ENCODE assay signal across 29 mouse cellular contexts in genomic region chr9:70496990-70497389, GRCm38 (mm10). TPM values are rescaled to one million over a fixed set of nuclear protein-coding genes. Genes with fewer than 3 reads are reported as not detected.
DNase-seq lines count a peak whose midpoint lies in the region; ATAC-seq and TF ChIP-seq lines count a peak whose summit lies in the region.
"Had no signal": no experiment of that assay in that cellular context is flagged by ENCODE, and none has a peak within 500 bp of the region (broad histone marks: within the 10 kb centered on the region; RNA-seq: fewer than 3 reads in every experiment).

No protein-coding gene starts in this region.

- DNase-seq in liver = no peak
- peak; percentile 14 for DNase-seq in lung, postnatal 0 days (ENCODE audit: low spot score)
- DNase-seq in lung, postnatal 14 days = no peak
- DNase-seq in T-cell, adult 2 months (ENCODE audit: low spot score) = no peak
- DNase-seq in hindbrain, embryonic 11.5 days (ENCODE audit: low spot score) = no peak
- DNase-seq: adrenal gland, adult 8-10 months; adrenal gland, postnatal 25 days; cerebellum, adult 11-12 months; cerebellum, adult 8-10 months; cerebellum, postnatal 10 days; cerebellum, postnatal 36 days; embryo, embryonic 11 days; gastrocnemius, postnatal 25 days; heart, adult 2 months; heart, postnatal 10 days; heart, postnatal 36 days had no signal

- H3K4me2 ChIP-seq in liver, embryonic 12.5 days = no peak overlapping the region
- H3K4me2 ChIP-seq in lung, postnatal 0 days (replicated peaks; ENCODE audit: low read depth, low read length) = no peak overlapping the region
- H3K4me2 ChIP-seq in hindbrain, embryonic 11.5 days (replicated peaks; ENCODE audit: low read depth, low read length) = no peak overlapping the region
- H3K4me2 ChIP-seq: embryonic facial prominence, embryonic 13.5 days; forebrain, embryonic 12.5 days; forebrain, embryonic 15.5 days; hindbrain, embryonic 12.5 days; hindbrain, embryonic 15.5 days had no signal

- H3K27me3 ChIP-seq in liver, embryonic 12.5 days (replicated peaks) = no peaks in the 10 kb centered on the region
- no peaks in the 10 kb centered on the region for H3K27me3 ChIP-seq in lung, postnatal 0 days (replicated peaks; ENCODE audit: insufficient read depth, low read length)
- no peaks in the 10 kb centered on the region for H3K27me3 ChIP-seq in ES-Bruce4 (ENCODE audit: control insufficient read depth, insufficient read depth, low read length, poor library complexity, severe bottlenecking)
- no peaks in the 10 kb centered on the region for H3K27me3 ChIP-seq in hindbrain, embryonic 11.5 days (ENCODE audit: control insufficient read depth, insufficient read depth, low read length)
- H3K27me3 ChIP-seq: embryonic facial prominence, embryonic 13.5 days; forebrain, embryonic 12.5 days; forebrain, embryonic 15.5 days; hindbrain, embryonic 12.5 days; hindbrain, embryonic 15.5 days had no signal

- TF ChIP-seq POLR2A in ES-Bruce4 (IDR thresholded peaks at IDR 0.05; ENCODE audit: insufficient read depth, low read length) = no peak

- no peak overlapping the region for H3K4me3 ChIP-seq in liver, embryonic 12.5 days
- no peak overlapping the region for H3K4me3 ChIP-seq in lung, postnatal 0 days (ENCODE audit: low read depth, low read length)
- H3K4me3 ChIP-seq in ES-Bruce4 (ENCODE audit: low read depth, low read length) = no peak overlapping the region
- no peak overlapping the region for H3K4me3 ChIP-seq in hindbrain, embryonic 11.5 days (ENCODE audit: low read depth, low read length)
- H3K4me3 ChIP-seq: embryonic facial prominence, embryonic 10.5 days; embryonic facial prominence, embryonic 13.5 days; erythroblast, embryonic 14.5 days; forebrain, embryonic 12.5 days; forebrain, embryonic 15.5 days; heart, adult 2 months; heart, embryonic 10.5 days; hindbrain, embryonic 12.5 days; hindbrain, embryonic 15.5 days had no signal

- peak overlapping the region; percentile 51; the same call in 1 of the 2 replicates for H3K27ac ChIP-seq in liver, embryonic 12.5 days
- H3K27ac ChIP-seq in lung, postnatal 0 days (ENCODE audit: low read length) = no peak overlapping the region
- 0 out of 2 replicates have a peak overlapping the region, but pooled peaks have one; percentile 61 for H3K27ac ChIP-seq in ES-Bruce4 (ENCODE audit: insufficient read depth, low read length)
- no peak overlapping the region for H3K27ac ChIP-seq in hindbrain, embryonic 11.5 days (ENCODE audit: low read depth, low read length)
- H3K27ac ChIP-seq: embryonic facial prominence, embryonic 10.5 days; embryonic facial prominence, embryonic 13.5 days; forebrain, embryonic 12.5 days; forebrain, embryonic 15.5 days; heart, adult 2 months; heart, embryonic 10.5 days; hindbrain, embryonic 12.5 days; hindbrain, embryonic 15.5 days had no signal

- no peaks in the 10 kb centered on the region for H3K9me3 ChIP-seq in liver, embryonic 12.5 days (replicated peaks)
- H3K9me3 ChIP-seq in lung, postnatal 0 days (ENCODE audit: low read length) = no peaks in the 10 kb centered on the region
- no peaks in the 10 kb centered on the region for H3K9me3 ChIP-seq in ES-Bruce4 (replicated peaks; ENCODE audit: control insufficient read depth, insufficient read depth, low read length, poor library complexity, severe bottlenecking)
- no peaks in the 10 kb centered on the region for H3K9me3 ChIP-seq in hindbrain, embryonic 11.5 days (ENCODE audit: control insufficient read depth, low read length)
- H3K9me3 ChIP-seq: embryonic facial prominence, embryonic 10.5 days; embryonic facial prominence, embryonic 13.5 days; forebrain, embryonic 12.5 days; forebrain, embryonic 15.5 days; G1E; heart, embryonic 10.5 days; hindbrain, embryonic 12.5 days; hindbrain, embryonic 15.5 days had no signal

- H3K4me1 ChIP-seq in liver, embryonic 12.5 days = peaks cover 65% of the 10 kb centered on the region
- no peaks in the 10 kb centered on the region for H3K4me1 ChIP-seq in lung, postnatal 0 days (ENCODE audit: insufficient read depth, low read depth, low read length)
- H3K4me1 ChIP-seq in ES-Bruce4 (ENCODE audit: control insufficient read depth, insufficient read depth, low read length) = no peaks in the 10 kb centered on the region
- no peaks in the 10 kb centered on the region for H3K4me1 ChIP-seq in hindbrain, embryonic 11.5 days (replicated peaks; ENCODE audit: control insufficient read depth, insufficient read depth, low read length)

- H3K9ac ChIP-seq in liver, embryonic 12.5 days = no peak overlapping the region
- H3K9ac ChIP-seq in lung, postnatal 0 days (replicated peaks; ENCODE audit: low read depth) = no peak overlapping the region
- H3K9ac ChIP-seq in ES-Bruce4 (ENCODE audit: low read depth, poor library complexity, severe bottlenecking) = no peak overlapping the region
- H3K9ac ChIP-seq in hindbrain, embryonic 11.5 days (ENCODE audit: low read depth, low read length) = no peak overlapping the region
- H3K9ac ChIP-seq: embryonic facial prominence, embryonic 13.5 days; forebrain, embryonic 12.5 days; forebrain, embryonic 15.5 days; hindbrain, embryonic 12.5 days; hindbrain, embryonic 15.5 days had no signal

- TF ChIP-seq EP300 in lung, postnatal 0 days (IDR thresholded peaks at IDR 0.05) = no peak
- no peak for TF ChIP-seq EP300 in ES-Bruce4 (IDR thresholded peaks at IDR 0.05; ENCODE audit: insufficient read depth, low read depth, low read length)

- ATAC-seq in liver, embryonic 12.5 days = no peak
- no peak for ATAC-seq in lung, postnatal 0 days
- ATAC-seq in megakaryocyte progenitor cell, adult 5-6 weeks (replicated peaks; ENCODE audit: poor library complexity) = peak; percentile 69
- no peak for ATAC-seq in hindbrain, embryonic 11.5 days (ENCODE audit: low FRiP score)
- ATAC-seq: activated CD4-positive, CD25-positive, alpha-beta regulatory T cell, adult 4 months; forebrain, embryonic 15.5 days had no signal

- peaks cover 45% of the 10 kb centered on the region for H3K36me3 ChIP-seq in liver, embryonic 12.5 days
- H3K36me3 ChIP-seq in lung, postnatal 0 days (ENCODE audit: insufficient read depth, low read length) = no peaks in the 10 kb centered on the region
- peaks cover 10% of the 10 kb centered on the region for H3K36me3 ChIP-seq in ES-Bruce4 (ENCODE audit: control insufficient read depth, insufficient read depth, low read length, poor library complexity, severe bottlenecking)
- no peaks in the 10 kb centered on the region for H3K36me3 ChIP-seq in hindbrain, embryonic 11.5 days (ENCODE audit: control insufficient read depth, insufficient read depth, low read length)
- H3K36me3 ChIP-seq: hindbrain, embryonic 15.5 days had no signal

- no peak for TF ChIP-seq CTCF in lung, postnatal 0 days (IDR thresholded peaks at IDR 0.05)
- TF ChIP-seq CTCF in ES-Bruce4 (IDR thresholded peaks at IDR 0.05; ENCODE audit: low read depth, low read length) = no peak

RNA-seq across cellular contexts. Expression of gene Rnf111, which starts 6.5 kb away (rescaled TPM):
- 13.8 and 15.0 TPM in 2 replicates for polyA plus RNA-seq in liver, embryonic 12.5 days (2016; fragmentation: Nextera tagmentation; extraction: Ambion mirVana)
- polyA plus RNA-seq in lung, postnatal 0 days (2015; fragmentation: Nextera tagmentation; extraction: Ambion mirVana) = 16.2 and 17.0 TPM in 2 replicates
- polyA plus RNA-seq in ES-Bruce4 (2011; ENCODE audit: insufficient read depth, insufficient read length, low read depth, missing spikeins) = 54.3 and 55.4 TPM in 2 replicates
- 43.8 and 49.2 TPM in 2 replicates for total RNA-seq in megakaryocyte progenitor cell, adult 5-6 weeks (2015)
- 22.0 and 31.2 TPM in 2 replicates for total RNA-seq in megakaryocyte progenitor cell, adult 5-6 weeks (2017)
- polyA plus RNA-seq in hindbrain, embryonic 11.5 days (2014; fragmentation: Nextera tagmentation; extraction: Ambion mirVana) = 40.0 and 42.2 TPM in 2 replicates

RNA-seq across cellular contexts. Expression of gene Sltm, which starts 45.6 kb away (rescaled TPM):
- 30.7 and 32.3 TPM in 2 replicates for polyA plus RNA-seq in liver, embryonic 12.5 days (2016; fragmentation: Nextera tagmentation; extraction: Ambion mirVana)
- polyA plus RNA-seq in lung, postnatal 0 days (2015; fragmentation: Nextera tagmentation; extraction: Ambion mirVana) = 28.1 and 28.6 TPM in 2 replicates
- polyA plus RNA-seq in ES-Bruce4 (2011; ENCODE audit: insufficient read depth, insufficient read length, low read depth, missing spikeins) = 87.7 and 92.0 TPM in 2 replicates
- total RNA-seq in megakaryocyte progenitor cell, adult 5-6 weeks (2015) = 87.6 and 105 TPM in 2 replicates
- total RNA-seq in megakaryocyte progenitor cell, adult 5-6 weeks (2017) = 75.6 and 111 TPM in 2 replicates
- polyA plus RNA-seq in hindbrain, embryonic 11.5 days (2014; fragmentation: Nextera tagmentation; extraction: Ambion mirVana) = 62.5 and 83.4 TPM in 2 replicates

Comparison
In these comparisons a context has a peak if more than half of its experiments do, and no peak if none do; other contexts are left out.
1. H3K27ac ChIP-seq: peak in liver, embryonic 12.5 days (single experiment) and ES-Bruce4 (single experiment); none in lung, postnatal 0 days (single experiment) and hindbrain, embryonic 11.5 days (single experiment).